Mouse (Mus musculus) retina, postnatal 1 day (tissue): ENCODE results near the gene Dgcr2.
A peak's percentile ranks its signal among the peaks of the same experiment; 100 is the strongest.

Experiments used
- DNase-seq: peaks from one replicate; pipeline ENCODE4 v3.0.0-alpha.2; 2012

The Dgcr2 gene

GRCm38 (mm10) chr16:17806581-17807191 lies 91.7 kb downstream of the Dgcr2 start:
- no peak for DNase-seq

DNA sequence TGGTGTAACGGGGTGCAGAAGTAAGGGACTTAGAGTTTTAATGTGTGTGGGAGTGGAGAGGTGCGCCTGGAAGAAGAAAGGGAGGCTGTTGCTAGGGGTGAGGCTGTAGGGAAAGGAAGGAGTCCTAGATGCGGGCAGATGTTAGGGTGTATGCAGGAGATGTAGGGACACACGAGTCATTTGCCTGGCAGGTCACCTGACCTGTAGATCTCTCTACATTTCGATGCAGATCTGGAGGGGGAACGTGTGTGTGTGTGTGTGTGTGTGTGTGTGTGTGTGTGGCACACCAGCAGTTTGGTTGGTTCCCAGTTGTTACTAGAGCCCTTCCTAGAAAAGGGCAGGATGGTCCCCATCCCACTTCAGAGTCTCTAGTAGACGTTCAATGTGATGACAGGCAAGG lies 93.4 kb downstream of the Dgcr2 start:
- no peak for DNase-seq

- peak; percentile 62 for DNase-seq
These were observed 93.9 kb downstream of the Dgcr2 start for GRCm38 (mm10) chr16:17804449-17804912.

- DNase-seq: peak; percentile 19
These were observed 94.5 kb downstream of the Dgcr2 start for GRCm38 (mm10) chr16:17803675-17804448.

- peak; percentile 66 for DNase-seq
These were observed 95.3 kb downstream of the Dgcr2 start for GRCm38 (mm10) chr16:17802839-17803674.

DNA sequence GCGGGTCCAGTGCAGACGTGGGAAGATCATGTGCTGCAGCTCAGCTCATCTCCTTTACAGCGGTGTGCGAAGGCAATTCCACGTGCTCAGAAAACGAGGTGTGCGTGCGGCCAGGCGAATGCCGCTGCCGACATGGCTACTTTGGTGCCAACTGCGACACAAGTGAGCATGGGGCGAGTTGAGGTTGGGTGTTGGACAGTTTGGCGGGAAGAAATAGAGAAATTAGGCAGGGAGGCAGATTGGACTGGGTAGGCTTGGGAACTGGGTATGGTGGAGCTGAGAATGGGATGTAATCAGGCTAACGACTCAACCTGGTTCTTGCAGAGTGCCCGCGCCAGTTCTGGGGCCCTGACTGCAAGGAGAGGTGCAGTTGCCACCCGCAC lies 95.9 kb downstream of the Dgcr2 start:
- DNase-seq: no peak

- peak; percentile 10 for DNase-seq
These were observed 96.4 kb downstream of the Dgcr2 start for GRCm38 (mm10) chr16:17801777-17802455.

DNA sequence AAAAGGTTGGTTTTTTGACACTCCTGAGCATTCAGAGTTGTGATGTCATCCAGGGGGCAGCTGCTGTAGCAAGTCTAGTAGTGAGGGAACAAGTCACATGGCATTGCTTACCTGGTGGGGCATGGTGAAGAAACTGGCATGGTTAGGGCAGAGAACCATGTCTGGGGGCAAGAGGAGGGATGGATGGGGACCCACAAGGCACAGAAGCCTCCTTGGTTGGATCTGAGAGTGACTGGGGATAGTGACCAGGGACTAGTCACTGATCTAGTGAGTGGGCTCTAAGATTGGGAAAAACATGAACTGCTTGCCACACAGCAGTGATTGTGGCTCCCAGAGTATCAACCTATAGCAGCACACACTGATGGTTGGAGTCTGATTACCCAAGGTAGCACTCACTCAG lies 98.8 kb downstream of the Dgcr2 start:
- no peak for DNase-seq

DNA sequence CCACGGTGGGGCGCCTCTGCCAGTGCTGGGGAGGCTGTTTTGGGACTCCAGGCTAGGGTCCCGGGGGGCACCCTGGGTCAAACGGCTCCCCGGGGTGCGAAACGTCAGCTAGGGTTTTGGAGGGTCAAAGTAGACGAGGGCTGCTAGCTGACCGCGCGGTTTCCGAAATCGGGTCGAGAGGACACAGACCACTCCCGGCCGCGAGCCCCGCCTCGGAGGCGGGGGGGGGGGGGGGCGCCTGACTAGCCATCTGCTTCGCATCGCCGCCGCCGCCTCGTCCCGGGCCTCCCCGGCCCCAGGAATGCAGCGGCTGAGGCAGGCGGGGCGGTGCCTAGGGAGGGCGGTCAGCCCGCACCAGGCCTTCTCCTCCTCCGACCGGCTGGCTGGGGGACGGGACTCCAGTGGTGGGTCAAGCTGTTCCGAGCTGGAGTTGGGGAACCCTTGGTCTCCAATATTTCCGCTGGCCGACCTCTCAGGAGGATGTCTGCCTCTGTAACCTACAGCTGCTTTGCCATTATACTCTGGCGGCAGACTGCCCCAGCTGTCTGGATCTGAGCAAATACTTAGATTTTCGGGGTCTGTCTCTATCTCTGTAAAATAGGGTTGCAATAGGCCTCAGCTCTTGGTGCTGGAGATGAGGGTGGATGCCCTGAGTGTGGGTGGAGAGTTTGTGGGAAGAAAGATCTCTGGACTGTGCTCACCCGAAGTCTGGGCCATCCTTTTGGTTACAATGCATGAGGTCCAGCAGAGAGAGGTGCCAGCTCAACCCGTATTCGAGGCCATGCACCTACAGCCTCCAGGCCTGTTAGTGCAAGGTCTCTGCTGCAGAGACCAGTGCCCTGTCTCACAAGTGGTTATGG lies 99.8 kb downstream of the Dgcr2 start:
- DNase-seq: peak; percentile 63

- DNase-seq: peak; percentile 39
These were observed 100.5 kb downstream of the Dgcr2 start for GRCm38 (mm10) chr16:17797812-17798311.

GRCm38 (mm10) chr16:17796971-17797811 lies 101.2 kb downstream of the Dgcr2 start, which contains the start of gene Scarf2:
TSS of gene Scarf2 (plus strand) at chr16:17797282.
- DNase-seq: peak; percentile 51

DNA sequence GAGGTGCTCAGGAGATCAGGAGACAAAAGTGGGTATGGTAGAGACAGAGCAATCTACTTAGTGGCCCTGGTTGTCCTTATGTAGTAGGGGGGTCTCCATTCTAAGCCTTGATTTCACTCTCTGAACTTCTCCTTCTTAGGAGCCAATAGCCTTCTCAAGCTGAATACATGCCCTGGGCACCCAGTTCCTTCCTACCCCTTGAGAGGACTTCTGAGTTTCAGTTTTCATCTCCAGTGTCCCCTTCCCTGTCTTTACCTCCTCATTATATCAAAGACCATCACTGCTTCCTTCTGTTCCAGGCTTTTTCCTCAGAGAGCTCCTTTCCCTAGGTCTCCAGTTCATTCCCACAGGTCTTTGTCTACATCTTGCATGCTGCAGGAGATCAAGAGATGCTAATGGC lies 101.8 kb downstream of the Dgcr2 start:
- DNase-seq: no peak

GRCm38 (mm10) chr16:17795643-17796042 lies 102.7 kb downstream of the Dgcr2 start:
- DNase-seq: no peak

DNA sequence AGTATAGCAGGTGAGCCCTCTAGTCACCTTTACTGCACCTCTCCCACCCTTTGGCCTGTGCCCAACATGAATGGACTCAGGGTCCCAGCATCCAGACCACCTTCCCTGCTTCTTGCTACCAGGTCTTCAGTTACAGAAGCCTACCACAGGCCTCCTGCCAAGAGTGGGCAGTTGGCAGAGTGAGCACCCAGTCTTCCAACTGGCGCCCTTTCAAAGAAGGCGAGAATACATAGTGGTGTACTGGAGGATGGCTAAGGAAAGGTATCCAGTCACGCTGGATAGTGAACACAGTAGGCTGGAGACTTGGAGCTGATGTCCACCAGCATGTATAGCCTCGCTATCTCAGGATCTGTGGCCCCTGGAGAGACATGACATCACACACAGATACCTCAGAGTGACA lies 104.3 kb downstream of the Dgcr2 start:
- no peak for DNase-seq

DNA sequence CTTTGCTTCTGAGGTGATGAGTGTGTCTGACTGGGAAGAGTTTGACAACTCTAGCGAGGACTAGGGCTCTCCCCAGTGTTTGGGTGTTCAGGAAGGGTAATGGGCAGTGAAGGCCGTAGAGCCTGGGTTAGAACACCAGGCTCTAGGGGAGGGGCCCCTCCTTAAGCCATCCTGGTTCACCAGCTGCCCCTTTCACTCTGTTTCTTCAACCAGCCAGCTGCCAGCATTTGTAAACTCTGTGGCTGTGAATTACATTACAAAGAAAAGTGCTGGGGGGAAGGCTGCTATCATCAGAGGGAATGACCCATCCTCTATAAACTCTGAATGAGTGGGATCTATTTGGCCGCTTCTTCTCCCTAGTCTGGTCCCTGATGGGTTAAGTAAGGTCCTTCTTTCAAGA lies 105.6 kb downstream of the Dgcr2 start:
- no peak for DNase-seq
